Mouse (Mus musculus): ENCODE data around the gene Cntnap5a. TPM values are rescaled to one million over a fixed set of nuclear protein-coding genes. Genes with fewer than 3 reads are reported as not detected.

Gene Cntnap5a
- polyA plus RNA-seq (2015; fragmentation: Nextera tagmentation; extraction: Ambion mirVana), result not detected in 2 replicates

- H3K4me1 ChIP-seq, result no peaks in the 10 kb centered on the region
- no peaks in the 10 kb centered on the region for H3K36me3 ChIP-seq
- no peak within 1 kb of the TSS for H3K4me3 ChIP-seq
- no peaks in the 10 kb centered on the region for H3K27me3 ChIP-seq
- no peaks in the 10 kb centered on the region for H3K9me3 ChIP-seq
- ATAC-seq (ENCODE audit: insufficient number of reproducible peaks, low FRiP score, low TSS enrichment, low read depth), result no peak
- no peak within 1 kb of the TSS for H3K27ac ChIP-seq
- H3K4me2 ChIP-seq, result no peak within 1 kb of the TSS
- H3K9ac ChIP-seq, result no peak within 1 kb of the TSS
- WGBS, result 13% methylated on average over 26 of the region's 26 CpGs
These were observed at the start of gene Cntnap5a for GRCm38 (mm10) chr1:115684518-115685368. TSS of gene Cntnap5a (plus strand) at chr1:115684756.

- no peaks in the 10 kb centered on the region for H3K36me3 ChIP-seq
- 71% methylated on average over 2 of the region's 2 CpGs for WGBS
These were observed 37.6 kb upstream of the Cntnap5a start for GRCm38 (mm10) chr1:115646921-115647320.

GRCm38 (mm10) chr1:115658343-115659064 lies 26.1 kb upstream of the Cntnap5a start:
- no peak overlapping the region for H3K27ac ChIP-seq
- no peaks in the 10 kb centered on the region for H3K36me3 ChIP-seq
- H3K4me1 ChIP-seq, result no peaks in the 10 kb centered on the region
- 63% methylated on average over 5 of the region's 5 CpGs for WGBS
- peak; percentile 44; the same call in 1 of the 2 replicates for ATAC-seq (ENCODE audit: insufficient number of reproducible peaks, low FRiP score, low TSS enrichment, low read depth)
- no peaks in the 10 kb centered on the region for H3K27me3 ChIP-seq
- no peak overlapping the region for H3K4me2 ChIP-seq
- H3K9me3 ChIP-seq, result no peaks in the 10 kb centered on the region
- H3K9ac ChIP-seq, result no peak overlapping the region
- H3K4me3 ChIP-seq, result no peak overlapping the region

More at GRCm38 (mm10) chr1:115646921-115647320, 37.6 kb upstream of the Cntnap5a start:
- Histone ChIP-seq H3K9ac (no peak overlapping the region), H3K4me1 (no peaks in the 10 kb centered on the region), H3K27me3 (no peaks in the 10 kb centered on the region), H3K27ac (no peak overlapping the region), H3K9me3 (no peaks in the 10 kb centered on the region), H3K4me2 (no peak overlapping the region), H3K4me3 (no peak overlapping the region)
- ATAC-seq (ENCODE audit: insufficient number of reproducible peaks, low FRiP score, low TSS enrichment, low read depth), result no peak

GRCm38 (mm10) chr1:115686494-115686893 lies 1.9 kb downstream of the Cntnap5a start:
- H3K27me3 ChIP-seq, result no peaks in the 10 kb centered on the region
- H3K27ac ChIP-seq, result no peak overlapping the region
- ATAC-seq (ENCODE audit: insufficient number of reproducible peaks, low FRiP score, low TSS enrichment, low read depth), result no peak
- 32% methylated on average over 2 of the region's 2 CpGs for WGBS
- no peaks in the 10 kb centered on the region for H3K36me3 ChIP-seq
- H3K4me3 ChIP-seq, result no peak overlapping the region
- no peak overlapping the region for H3K9ac ChIP-seq
- H3K4me2 ChIP-seq, result no peak overlapping the region
- no peaks in the 10 kb centered on the region for H3K9me3 ChIP-seq
- H3K4me1 ChIP-seq, result no peaks in the 10 kb centered on the region

- Histone ChIP-seq H3K36me3 (no peaks in the 10 kb centered on the region), H3K9me3 (no peaks in the 10 kb centered on the region), H3K27ac (no peak overlapping the region), H3K4me1 (no peaks in the 10 kb centered on the region), H3K4me2 (no peak overlapping the region), H3K9ac (no peak overlapping the region), H3K27me3 (no peaks in the 10 kb centered on the region), H3K4me3 (no peak overlapping the region)
- 65% methylated on average over 2 of the region's 2 CpGs for WGBS
- no peak for ATAC-seq (ENCODE audit: insufficient number of reproducible peaks, low FRiP score, low TSS enrichment, low read depth)
These were observed 15.2 kb downstream of the Cntnap5a start for GRCm38 (mm10) chr1:115699798-115700197.

- H3K9me3 ChIP-seq, result no peaks in the 10 kb centered on the region
- H3K27me3 ChIP-seq, result no peaks in the 10 kb centered on the region
- 75% methylated on average over 5 of the region's 5 CpGs for WGBS
- no peaks in the 10 kb centered on the region for H3K36me3 ChIP-seq
- ATAC-seq (ENCODE audit: insufficient number of reproducible peaks, low FRiP score, low TSS enrichment, low read depth), result no peak
- no peak overlapping the region for H3K4me2 ChIP-seq
- H3K4me1 ChIP-seq, result no peaks in the 10 kb centered on the region
- H3K27ac ChIP-seq, result no peak overlapping the region
- no peak overlapping the region for H3K4me3 ChIP-seq
- no peak overlapping the region for H3K9ac ChIP-seq
These were observed 58.0 kb downstream of the Cntnap5a start for GRCm38 (mm10) chr1:115742556-115742955.

- Histone ChIP-seq H3K36me3 (no peaks in the 10 kb centered on the region), H3K4me1 (no peaks in the 10 kb centered on the region), H3K27ac (no peak overlapping the region), H3K9ac (no peak overlapping the region), H3K4me2 (no peak overlapping the region), H3K4me3 (no peak overlapping the region), H3K27me3 (no peaks in the 10 kb centered on the region), H3K9me3 (no peaks in the 10 kb centered on the region)
- no peak for ATAC-seq (ENCODE audit: insufficient number of reproducible peaks, low FRiP score, low TSS enrichment, low read depth)
These were observed 61.0 kb downstream of the Cntnap5a start for GRCm38 (mm10) chr1:115745569-115745968.

GRCm38 (mm10) chr1:115784737-115785136 lies 100.2 kb downstream of the Cntnap5a start:
- H3K9me3 ChIP-seq, result no peaks in the 10 kb centered on the region
- no peak overlapping the region for H3K4me2 ChIP-seq
- no peaks in the 10 kb centered on the region for H3K36me3 ChIP-seq
- H3K9ac ChIP-seq, result no peak overlapping the region
- no peaks in the 10 kb centered on the region for H3K27me3 ChIP-seq
- ATAC-seq (ENCODE audit: insufficient number of reproducible peaks, low FRiP score, low TSS enrichment, low read depth), result no peak
- no peaks in the 10 kb centered on the region for H3K4me1 ChIP-seq
- WGBS, result 65% methylated on average over 5 of the region's 5 CpGs
- H3K4me3 ChIP-seq, result no peak overlapping the region
- no peak overlapping the region for H3K27ac ChIP-seq

- no peak overlapping the region for H3K4me2 ChIP-seq
- H3K36me3 ChIP-seq, result no peaks in the 10 kb centered on the region
- no peaks in the 10 kb centered on the region for H3K9me3 ChIP-seq
- H3K27ac ChIP-seq, result no peak overlapping the region
- no peak overlapping the region for H3K9ac ChIP-seq
- WGBS, result 84% methylated on average over 4 of the region's 4 CpGs
- H3K27me3 ChIP-seq, result no peaks in the 10 kb centered on the region
- no peak overlapping the region for H3K4me3 ChIP-seq
- H3K4me1 ChIP-seq, result no peaks in the 10 kb centered on the region
- no peak for ATAC-seq (ENCODE audit: insufficient number of reproducible peaks, low FRiP score, low TSS enrichment, low read depth)
These were observed 158.0 kb downstream of the Cntnap5a start for GRCm38 (mm10) chr1:115842591-115842990.

- WGBS, result 21% methylated on average over 2 of the region's 2 CpGs
- no peaks in the 10 kb centered on the region for H3K4me1 ChIP-seq
- no peaks in the 10 kb centered on the region for H3K9me3 ChIP-seq
- no peak overlapping the region for H3K4me3 ChIP-seq
- no peaks in the 10 kb centered on the region for H3K36me3 ChIP-seq
- H3K27me3 ChIP-seq, result no peaks in the 10 kb centered on the region
- ATAC-seq (ENCODE audit: insufficient number of reproducible peaks, low FRiP score, low TSS enrichment, low read depth), result no peak
- no peak overlapping the region for H3K27ac ChIP-seq
- no peak overlapping the region for H3K9ac ChIP-seq
- H3K4me2 ChIP-seq, result no peak overlapping the region
These were observed 163.0 kb downstream of the Cntnap5a start for GRCm38 (mm10) chr1:115847605-115848004.

- no peak overlapping the region for H3K4me3 ChIP-seq
- no peak overlapping the region for H3K4me2 ChIP-seq
- no peaks in the 10 kb centered on the region for H3K27me3 ChIP-seq
- no peaks in the 10 kb centered on the region for H3K36me3 ChIP-seq
- H3K4me1 ChIP-seq, result no peaks in the 10 kb centered on the region
- no peaks in the 10 kb centered on the region for H3K9me3 ChIP-seq
- H3K9ac ChIP-seq, result no peak overlapping the region
- no peak overlapping the region for H3K27ac ChIP-seq
- no peak for ATAC-seq (ENCODE audit: insufficient number of reproducible peaks, low FRiP score, low TSS enrichment, low read depth)
These were observed 167.7 kb downstream of the Cntnap5a start for GRCm38 (mm10) chr1:115852206-115852605.

GRCm38 (mm10) chr1:115918396-115918795 lies 233.8 kb downstream of the Cntnap5a start:
- Histone ChIP-seq H3K4me1 (no peaks in the 10 kb centered on the region), H3K36me3 (no peaks in the 10 kb centered on the region), H3K9ac (no peak overlapping the region), H3K4me2 (no peak overlapping the region), H3K27ac (no peak overlapping the region), H3K27me3 (no peaks in the 10 kb centered on the region), H3K9me3 (no peaks in the 10 kb centered on the region), H3K4me3 (no peak overlapping the region)
- no peak for ATAC-seq (ENCODE audit: insufficient number of reproducible peaks, low FRiP score, low TSS enrichment, low read depth)
- WGBS, result 82% methylated on average over 1 of the region's 1 CpGs
